Mouse (Mus musculus): ENCODE measurements at regions not wholly inside any gene's neighbourhood (a gene's known extent, or its start where the extent isn't known, plus 50 kb on each side); places are given as distances from the start of the nearest gene placed in this dataset.

GRCm38 (mm10) chrX:72330323-72330722, 55.7 kb upstream of the Gabre start:
- no peaks in the 10 kb centered on the region for H3K9me3 ChIP-seq
- H3K36me3 ChIP-seq = no peaks in the 10 kb centered on the region
- WGBS = 34% methylated on average over 1 of the region's 1 CpGs
- H3K4me1 ChIP-seq (replicated peaks) = no peaks in the 10 kb centered on the region
- no peaks in the 10 kb centered on the region for H3K27me3 ChIP-seq (ENCODE audit: insufficient read depth, poor library complexity, severe bottlenecking)
- H3K27ac ChIP-seq = no peak overlapping the region
- no peak overlapping the region for H3K4me3 ChIP-seq
- DNase-seq (ENCODE audit: low spot score) = peak; percentile 2

GRCm38 (mm10) chrX:72328822-72329221, 54.2 kb upstream of the Gabre start:
- Histone ChIP-seq H3K4me1 (replicated peaks) (no peaks in the 10 kb centered on the region), H3K36me3 (no peaks in the 10 kb centered on the region), H3K27me3 (ENCODE audit: insufficient read depth, poor library complexity, severe bottlenecking) (no peaks in the 10 kb centered on the region), H3K9me3 (no peaks in the 10 kb centered on the region), H3K4me3 (no peak overlapping the region), H3K27ac (no peak overlapping the region)
- WGBS = 68% methylated on average over 2 of the region's 2 CpGs
- no peak for DNase-seq (ENCODE audit: low spot score)

Measured in hindbrain, embryonic 10.5 days (tissue).